Mouse (Mus musculus) ES-Bruce4 (cell line): ENCODE measurements around the gene Fopnl. TPM values are rescaled to one million over a fixed set of nuclear protein-coding genes. Genes with fewer than 3 reads are reported as not detected.

ENCODE experiments used
- H3K27ac ChIP-seq: 2 replicates; pipeline ENCODE4 v1.5.1; 2012; ENCODE audit warnings: low read length, inconsistent platforms; ENCODE audit not compliant: insufficient read depth
- H3K27me3 ChIP-seq: 2 replicates; pipeline ENCODE4 v1.6.1; 2012; ENCODE audit warnings: mild to moderate bottlenecking, low read length, inconsistent platforms; ENCODE audit not compliant: control insufficient read depth, poor library complexity, insufficient read depth, severe bottlenecking
- H3K36me3 ChIP-seq: 2 replicates; pipeline ENCODE4 v1.6.1; 2012; ENCODE audit warnings: inconsistent platforms, mild to moderate bottlenecking, low read length, moderate library complexity; ENCODE audit not compliant: control insufficient read depth, poor library complexity, insufficient read depth, severe bottlenecking
- H3K4me1 ChIP-seq: one replicate; pipeline ENCODE4 v1.8.1; 2011; ENCODE audit warnings: low read length; ENCODE audit not compliant: control insufficient read depth, insufficient read depth
- H3K4me3 ChIP-seq: 2 replicates; pipeline ENCODE4 v1.5.1; 2011; ENCODE audit warnings: low read depth, mild to moderate bottlenecking, low read length
- H3K9ac ChIP-seq: 2 replicates; pipeline ENCODE4 v1.6.1; 2012; ENCODE audit warnings: low read depth, mild to moderate bottlenecking, inconsistent platforms; ENCODE audit not compliant: poor library complexity, severe bottlenecking
- H3K9me3 ChIP-seq: replicated peaks from 2 replicates; pipeline ENCODE4 v1.6.1; 2012; ENCODE audit warnings: mild to moderate bottlenecking, low read length, inconsistent platforms; ENCODE audit not compliant: control insufficient read depth, poor library complexity, insufficient read depth, severe bottlenecking
- CTCF ChIP-seq: IDR thresholded peaks from one replicate; pipeline ENCODE4 v1.8.1; 2011; ENCODE audit warnings: low read depth, low read length
- EP300 ChIP-seq: IDR thresholded peaks from 2 replicates; pipeline ENCODE4 v1.6.1; 2011; ENCODE audit warnings: low read depth, low read length; ENCODE audit not compliant: insufficient read depth
- POLR2A ChIP-seq: IDR thresholded peaks from one replicate; pipeline ENCODE4 v1.8.1; 2011; ENCODE audit warnings: low read length; ENCODE audit not compliant: insufficient read depth
- polyA plus RNA-seq: library from polyadenylated mRNA; stranded (reverse); fragments of >200 nt; gene quantifications from 2 replicates; pipeline ENCODE4 v1.2.4, GENCODE M21; 2011; ENCODE audit warnings: low read depth; ENCODE audit not compliant: missing spikeins, insufficient read depth, insufficient read length

The Fopnl gene
- polyA plus RNA-seq, 1 experiment = 39.6 TPM

DNA sequence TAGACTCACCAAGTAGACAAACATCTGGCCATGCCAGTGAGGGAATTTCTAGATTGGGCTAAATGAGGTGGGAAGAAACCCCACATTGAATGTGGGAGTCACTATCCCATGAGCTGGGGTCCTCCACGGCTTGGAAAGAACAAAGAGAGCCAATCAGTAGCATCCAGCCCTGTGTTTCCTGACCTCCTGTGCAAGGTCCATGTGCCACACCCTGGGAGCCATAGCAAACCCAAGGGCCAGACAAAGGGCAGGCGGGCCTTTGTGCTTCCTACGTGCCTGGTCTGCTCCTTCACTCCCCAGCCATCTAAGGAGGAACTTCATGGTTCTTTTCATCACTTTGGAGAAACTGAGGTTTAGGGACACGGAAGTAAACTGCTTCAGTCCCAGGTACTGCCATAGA is 64.3 kb downstream of the Fopnl start:
- H3K27ac ChIP-seq = no peak overlapping the region
- H3K9me3 ChIP-seq = no peaks in the 10 kb centered on the region
- no peak overlapping the region for H3K9ac ChIP-seq
- H3K27me3 ChIP-seq = no peaks in the 10 kb centered on the region
- no peaks in the 10 kb centered on the region for H3K4me1 ChIP-seq
- no peaks in the 10 kb centered on the region for H3K36me3 ChIP-seq
- no peak overlapping the region for H3K4me3 ChIP-seq
- TF ChIP-seq CTCF (no peak), EP300 (no peak), POLR2A (no peak)

DNA sequence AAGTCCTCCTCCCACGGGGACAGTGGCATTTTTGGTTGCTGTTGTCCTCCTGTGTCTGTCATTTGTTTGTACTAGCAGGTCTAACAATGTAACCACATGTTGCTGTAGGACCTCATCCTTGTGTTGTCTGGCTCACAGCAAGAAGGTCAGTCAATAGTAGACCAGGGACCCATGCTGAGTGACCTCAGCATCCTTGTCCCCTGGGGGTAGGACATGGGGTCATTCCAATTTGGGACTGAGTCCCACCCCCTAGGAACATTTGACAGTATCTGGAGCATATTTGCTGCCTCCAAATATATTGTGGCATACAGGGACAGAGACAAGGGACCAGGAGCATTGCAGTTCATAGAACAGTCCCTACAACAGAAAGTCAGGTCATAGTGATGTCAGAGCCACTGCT is 67.3 kb downstream of the Fopnl start:
- no peak overlapping the region for H3K4me3 ChIP-seq
- TF ChIP-seq CTCF (no peak), EP300 (no peak), POLR2A (no peak)
- no peak overlapping the region for H3K9ac ChIP-seq
- no peaks in the 10 kb centered on the region for H3K4me1 ChIP-seq
- no peak overlapping the region for H3K27ac ChIP-seq
- no peaks in the 10 kb centered on the region for H3K36me3 ChIP-seq
- no peaks in the 10 kb centered on the region for H3K27me3 ChIP-seq
- H3K9me3 ChIP-seq = no peaks in the 10 kb centered on the region

Other genes starting within 250 kb of the Fopnl start
- gene Nde1, start 154.1 kb downstream of the Fopnl start, polyA plus RNA-seq = 126 and 129 TPM in 2 replicates
- gene Marf1, start 154.1 kb downstream of the Fopnl start, polyA plus RNA-seq = 68.6 and 72.3 TPM in 2 replicates
- 0.21 and 0.35 TPM in 2 replicates for gene Myh11, start 26.0 kb downstream of the Fopnl start, polyA plus RNA-seq
- gene Abcc1, start 44.2 kb upstream of the Fopnl start, polyA plus RNA-seq = 69.5 and 72.4 TPM in 2 replicates
- gene A630010A05Rik, start 244.9 kb upstream of the Fopnl start, polyA plus RNA-seq = 0.57 TPM in 1 of 2 replicates, not detected in the other